Mouse (Mus musculus): ENCODE data around the gene Thap12. TPM values are rescaled to one million over a fixed set of nuclear protein-coding genes. Genes with fewer than 3 reads are reported as not detected.

Thap12 gene
- polyA plus RNA-seq, 1 experiment from 2014 or later, result 53.6 TPM

GRCm38 (mm10) chr7:98760126-98760525, 57.2 kb downstream of the Thap12 start:
- Histone ChIP-seq H3K27ac (no peak overlapping the region), H3K4me1 (replicated peaks; ENCODE audit: control insufficient read depth, insufficient read depth, low read length) (no peaks in the 10 kb centered on the region), H3K9ac (no peak overlapping the region), H3K36me3 (replicated peaks; ENCODE audit: control insufficient read depth, insufficient read depth) (no peaks in the 10 kb centered on the region), H3K4me2 (replicated peaks) (no peak overlapping the region), H3K4me3 (replicated peaks; ENCODE audit: low read length) (no peak overlapping the region), H3K27me3 (ENCODE audit: control insufficient read depth, insufficient read depth, low read length) (no peaks in the 10 kb centered on the region), H3K9me3 (ENCODE audit: control insufficient read depth, low read length) (no peaks in the 10 kb centered on the region)
- 86% methylated on average over 5 of the region's 5 CpGs for whole genome bisulfite sequencing
- DNase-seq (ENCODE audit: low spot score) (no peak), ATAC-seq (ENCODE audit: low FRiP score) (no peak)

- Histone ChIP-seq H3K4me1 (replicated peaks; ENCODE audit: control insufficient read depth, insufficient read depth, low read length) (no peaks in the 10 kb centered on the region), H3K27ac (no peak overlapping the region), H3K9ac (no peak overlapping the region), H3K36me3 (replicated peaks; ENCODE audit: control insufficient read depth, insufficient read depth) (no peaks in the 10 kb centered on the region), H3K9me3 (ENCODE audit: control insufficient read depth, low read length) (no peaks in the 10 kb centered on the region), H3K4me3 (replicated peaks; ENCODE audit: low read length) (no peak overlapping the region), H3K4me2 (replicated peaks) (no peak overlapping the region), H3K27me3 (ENCODE audit: control insufficient read depth, insufficient read depth, low read length) (no peaks in the 10 kb centered on the region)
- ATAC-seq (ENCODE audit: low FRiP score) (no peak), DNase-seq (ENCODE audit: low spot score) (no peak)
- 85% methylated on average over 10 of the region's 10 CpGs for WGBS
These were observed 61.0 kb downstream of the Thap12 start for GRCm38 (mm10) chr7:98763911-98764310.

DNA sequence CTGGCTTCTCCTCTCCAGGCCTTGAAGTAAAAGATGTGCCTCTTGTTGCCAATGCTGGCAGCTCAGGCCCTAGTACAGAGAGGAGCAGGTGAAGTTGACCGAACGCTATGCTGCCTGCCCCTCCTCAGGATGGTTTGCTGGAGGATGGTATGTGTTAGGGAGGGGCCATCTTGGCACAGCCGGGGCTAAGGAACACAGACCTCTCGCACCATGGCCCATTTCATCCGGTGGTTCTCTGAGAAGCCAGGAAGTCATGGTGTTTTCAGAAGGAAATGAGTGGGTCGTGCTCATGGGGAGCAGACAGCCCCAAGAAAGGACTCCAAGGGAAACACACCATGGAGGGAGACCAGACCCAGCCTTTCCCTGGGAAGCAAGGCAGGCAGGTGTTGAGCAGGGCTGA, 64.4 kb downstream of the Thap12 start:
- Histone ChIP-seq H3K4me3 (replicated peaks; ENCODE audit: low read length) (no peak overlapping the region), H3K27ac (no peak overlapping the region), H3K4me1 (replicated peaks; ENCODE audit: control insufficient read depth, insufficient read depth, low read length) (no peaks in the 10 kb centered on the region), H3K36me3 (replicated peaks; ENCODE audit: control insufficient read depth, insufficient read depth) (no peaks in the 10 kb centered on the region), H3K9ac (no peak overlapping the region), H3K27me3 (ENCODE audit: control insufficient read depth, insufficient read depth, low read length) (no peaks in the 10 kb centered on the region), H3K4me2 (replicated peaks) (no peak overlapping the region), H3K9me3 (ENCODE audit: control insufficient read depth, low read length) (no peaks in the 10 kb centered on the region)
- 85% methylated on average over 6 of the region's 6 CpGs for WGBS
- no peak for DNase-seq (ENCODE audit: low spot score)
- ATAC-seq (ENCODE audit: low FRiP score), result no peak

Other genes with a start within 250 kb of the Thap12 start
- gene Lrrc32, start 213.8 kb upstream of the Thap12 start, polyA plus RNA-seq (2014; fragmentation: Nextera tagmentation; extraction: Ambion mirVana), result 5.1 and 7.2 TPM in 2 replicates
- 39.3 and 45.7 TPM in 2 replicates for gene Emsy, start 46.3 kb upstream of the Thap12 start, polyA plus RNA-seq (2014; fragmentation: Nextera tagmentation; extraction: Ambion mirVana)
- 2.0 and 2.3 TPM in 2 replicates for gene Wnt11, start 132.0 kb downstream of the Thap12 start, polyA plus RNA-seq (2014; fragmentation: Nextera tagmentation; extraction: Ambion mirVana)

Measured in hindbrain, embryonic 14.5 days (tissue).